Mouse (Mus musculus) kidney, postnatal 10 days (tissue): ENCODE measurements around the gene Rpl10a.
"Not testable (repeated sequence)": the region's sequence is repeated elsewhere in the genome, so short reads cannot be mapped to it uniquely, and the experiment has no call there.

Source experiments
- DNase-seq: peaks from one replicate; pipeline ENCODE4 v3.0.0; 2021; ENCODE audit warnings: mixed read lengths

Rpl10a gene

DNA sequence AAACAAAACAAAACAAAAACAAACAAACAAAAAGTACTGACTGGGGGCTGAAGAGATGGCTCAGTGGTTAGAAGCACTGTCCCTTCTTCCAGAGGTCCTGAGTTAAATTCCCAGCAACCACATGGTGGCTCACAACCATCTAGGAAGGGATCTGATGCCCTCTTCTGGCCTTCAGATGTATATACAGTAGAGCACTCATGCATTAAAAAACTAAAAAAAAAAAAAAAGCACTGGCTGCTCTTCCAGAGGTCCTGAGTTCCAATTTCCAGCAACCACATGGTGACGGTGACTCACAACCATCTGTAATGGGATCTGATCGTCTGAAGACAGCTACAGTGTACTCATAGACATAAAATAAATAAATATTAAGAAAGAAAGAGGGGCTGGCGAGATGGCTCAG is 17.4 kb upstream of the Rpl10a start:
- no peak for DNase-seq

DNA sequence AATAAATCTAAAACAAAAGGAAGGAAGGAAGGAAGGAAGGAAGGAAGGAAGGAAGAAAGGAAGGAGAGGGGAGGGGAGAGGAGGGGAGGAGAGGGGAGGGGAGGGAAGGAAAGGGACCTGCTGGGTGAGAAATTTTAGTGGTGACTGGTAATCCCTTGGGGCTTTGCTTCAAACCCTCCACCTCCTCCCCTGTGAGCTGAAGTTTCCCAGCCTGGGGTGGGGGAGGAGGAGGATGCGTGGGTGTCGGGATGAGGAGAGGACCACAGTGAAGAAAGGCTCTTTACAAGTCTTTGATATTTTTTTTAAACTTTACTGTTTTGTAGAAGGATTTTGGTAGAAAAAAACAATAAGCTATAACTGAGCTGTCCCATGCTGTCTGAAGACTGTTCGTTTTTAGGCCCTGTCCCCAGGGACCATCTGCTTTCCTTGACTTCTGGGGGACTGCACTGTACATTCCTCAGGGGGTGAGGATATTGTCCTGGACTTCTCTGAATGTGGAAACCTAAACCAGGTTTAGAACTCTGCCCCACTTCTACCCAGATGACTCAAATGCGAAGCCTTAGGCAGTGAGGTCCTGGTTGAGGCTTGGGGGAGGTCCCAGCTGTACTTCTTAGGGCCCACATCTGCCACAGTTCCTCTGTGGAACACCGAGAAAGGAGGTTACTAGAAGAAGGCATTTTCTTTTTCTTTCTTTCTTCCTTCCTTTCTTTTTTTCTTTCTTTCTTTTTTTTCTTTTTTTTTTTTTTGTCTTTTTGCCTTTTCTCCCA is 16.7 kb upstream of the Rpl10a start:
- no peak for DNase-seq

DNA sequence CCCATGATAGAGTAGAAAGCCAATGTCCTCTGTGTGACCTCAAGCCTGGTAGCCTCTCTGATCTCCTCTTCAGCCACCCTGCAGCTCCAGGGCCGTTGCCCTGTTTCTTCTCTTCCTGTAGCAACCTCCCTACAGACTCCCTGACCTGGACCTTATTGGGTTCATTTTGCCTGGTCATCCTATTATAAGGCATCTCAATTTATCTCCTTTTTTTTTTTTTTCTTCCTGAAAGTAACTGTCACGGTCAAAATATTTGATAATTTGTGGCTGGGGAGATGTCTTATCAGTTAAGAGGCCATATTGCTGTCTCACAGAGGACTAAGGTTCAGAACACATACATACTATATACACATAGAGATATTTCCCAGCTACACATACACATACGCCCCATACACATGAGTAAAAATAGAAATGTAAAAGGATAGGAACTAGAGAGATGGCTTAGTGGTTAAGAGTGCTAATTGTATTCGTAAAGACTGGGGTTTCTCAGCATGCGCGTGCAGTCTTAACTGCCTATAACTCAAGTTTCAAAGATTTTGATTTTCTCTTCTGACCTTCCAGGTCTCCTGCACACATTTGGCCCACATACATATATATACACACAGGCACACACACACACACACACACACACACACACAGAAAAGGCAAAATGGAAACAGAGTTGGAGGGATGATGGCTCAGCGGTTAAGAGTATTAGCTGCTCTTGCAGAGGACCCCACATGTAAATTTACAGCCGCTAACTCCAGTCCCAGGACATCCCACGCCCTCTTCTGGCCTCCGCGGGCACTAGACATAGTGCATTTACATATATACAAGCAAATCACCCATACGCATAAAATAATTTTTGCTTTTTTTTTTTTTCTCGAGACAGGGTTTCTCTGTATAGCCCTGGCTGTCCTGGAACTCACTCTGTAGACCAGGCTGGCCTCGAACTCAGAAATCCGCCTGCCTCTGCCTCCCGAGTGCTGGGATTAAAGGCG is 15.7 kb upstream of the Rpl10a start:
- peak; percentile 66 for DNase-seq

DNA sequence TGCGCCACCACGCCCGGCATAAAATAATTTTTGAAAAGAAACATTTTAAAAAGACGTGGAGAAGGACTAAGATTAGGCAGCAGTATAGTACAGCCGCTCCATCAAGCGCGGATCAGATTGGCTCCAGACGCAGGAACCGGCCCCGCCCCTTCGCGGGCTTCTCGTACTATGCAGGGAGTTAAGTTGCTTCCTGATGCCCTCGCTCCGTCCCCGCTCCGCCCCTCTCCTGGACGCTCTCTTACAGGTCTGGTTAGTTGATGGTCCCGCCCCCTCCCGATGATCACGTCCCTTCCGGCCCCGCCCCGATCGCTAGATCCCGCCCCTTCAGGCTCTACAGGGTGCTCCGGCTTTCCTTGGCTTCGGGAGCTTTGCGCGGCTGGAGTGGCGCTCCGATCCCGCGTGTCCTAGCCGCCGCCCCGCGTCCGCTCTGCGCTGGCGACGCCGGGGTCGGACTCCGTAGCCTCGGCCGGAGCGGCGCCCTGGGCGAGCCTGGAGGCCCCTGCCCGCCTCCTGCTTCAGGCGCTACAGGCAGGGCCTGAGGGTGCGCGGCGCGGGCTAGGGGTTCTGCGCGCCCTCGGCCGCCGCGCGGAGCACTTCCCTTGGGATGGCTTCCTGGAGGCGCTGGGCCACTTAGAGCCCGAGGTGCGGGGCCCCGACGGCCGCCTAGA is 14.9 kb upstream of the Rpl10a start, which contains the start of gene Fance:
Fance (plus strand) TSS at position 308 of the 668 bp plus-strand sequence.
- peak; percentile 99 for DNase-seq

DNA sequence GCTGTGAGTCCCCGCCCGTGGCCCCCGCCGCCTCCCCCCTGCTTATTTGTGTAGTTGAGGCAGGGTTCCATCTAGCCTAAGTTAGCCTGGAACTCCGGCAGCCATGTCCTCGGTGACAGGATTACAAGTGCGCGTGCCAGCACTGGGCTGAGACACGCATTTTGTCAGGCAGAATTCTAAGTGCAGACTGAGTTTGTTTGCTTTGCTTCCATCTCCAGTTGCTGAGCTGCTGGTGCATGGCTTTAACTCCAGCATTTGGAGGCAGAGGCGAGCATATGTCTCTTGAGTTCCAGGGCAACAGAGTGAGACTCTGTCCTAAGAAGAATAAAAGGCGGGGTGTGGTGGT is 14.4 kb upstream of the Rpl10a start:
- no peak for DNase-seq

DNA sequence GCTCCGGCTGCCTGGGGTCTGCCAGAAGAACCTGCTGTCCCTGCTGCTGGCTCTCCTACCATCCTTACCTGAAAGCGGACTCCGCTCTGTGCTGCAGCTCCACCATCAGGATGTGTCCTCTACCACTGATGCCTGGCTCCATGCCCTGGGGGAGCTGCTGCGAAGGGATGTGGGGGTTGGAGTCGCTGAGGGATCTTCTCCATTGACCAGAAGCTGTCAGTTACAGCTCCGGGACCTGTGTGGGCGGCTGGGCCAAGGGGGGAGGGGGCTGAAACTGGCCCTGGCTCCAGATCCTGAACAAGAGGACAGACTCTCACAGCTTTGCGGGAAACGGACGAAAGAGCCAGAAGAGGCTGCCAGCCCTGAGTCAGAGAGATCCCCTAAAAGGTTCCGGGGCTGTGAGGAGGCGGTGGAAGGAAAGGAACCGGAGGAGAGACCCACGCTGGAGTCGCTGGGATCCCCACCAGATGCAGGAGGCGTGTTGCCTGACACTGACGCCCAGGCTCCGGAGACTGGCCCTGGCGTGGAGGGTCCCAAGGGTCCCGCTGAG is 12.6 kb upstream of the Rpl10a start:
- no peak for DNase-seq

DNA sequence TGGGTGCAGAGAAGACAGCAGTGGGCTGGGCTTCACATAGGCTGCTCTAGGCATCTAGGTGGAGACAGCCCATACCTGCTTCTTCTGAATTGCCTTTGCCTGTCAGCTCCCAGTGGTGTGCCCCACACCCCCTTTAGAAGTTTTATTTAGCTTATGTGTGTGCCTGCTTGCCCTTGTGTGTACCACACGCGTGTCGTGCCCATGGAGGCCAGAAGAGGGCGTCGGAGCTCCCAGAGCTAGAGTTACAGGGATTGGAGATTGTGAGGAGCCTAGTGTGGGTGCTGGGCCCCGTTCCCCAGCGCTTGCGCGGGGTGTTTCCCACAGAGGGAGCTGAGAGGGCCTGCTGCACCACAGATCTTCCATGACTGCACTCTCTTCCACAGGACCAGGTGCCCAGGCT is 11.8 kb upstream of the Rpl10a start:
- DNase-seq, result no peak

DNA sequence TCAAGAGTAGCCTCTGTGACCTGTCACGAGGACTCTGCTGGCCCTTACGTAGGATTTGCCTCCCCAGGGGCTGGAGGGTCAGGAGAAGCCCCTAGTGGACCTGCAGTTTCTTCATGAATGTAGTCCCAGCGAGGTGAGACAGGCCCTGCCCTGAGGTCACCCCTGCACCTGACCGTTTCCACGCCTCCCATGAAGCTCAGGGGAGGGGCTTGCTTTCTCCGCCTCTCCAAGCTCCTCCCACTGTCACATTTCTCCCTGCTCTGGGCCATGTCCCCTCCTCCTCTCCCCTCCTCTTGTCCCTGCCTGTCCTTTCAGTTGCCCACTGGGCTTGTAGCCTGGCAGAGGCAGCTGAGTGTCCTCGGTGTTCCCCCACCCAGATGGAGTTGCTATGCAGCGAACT is 11.2 kb upstream of the Rpl10a start:
- no peak for DNase-seq

DNA sequence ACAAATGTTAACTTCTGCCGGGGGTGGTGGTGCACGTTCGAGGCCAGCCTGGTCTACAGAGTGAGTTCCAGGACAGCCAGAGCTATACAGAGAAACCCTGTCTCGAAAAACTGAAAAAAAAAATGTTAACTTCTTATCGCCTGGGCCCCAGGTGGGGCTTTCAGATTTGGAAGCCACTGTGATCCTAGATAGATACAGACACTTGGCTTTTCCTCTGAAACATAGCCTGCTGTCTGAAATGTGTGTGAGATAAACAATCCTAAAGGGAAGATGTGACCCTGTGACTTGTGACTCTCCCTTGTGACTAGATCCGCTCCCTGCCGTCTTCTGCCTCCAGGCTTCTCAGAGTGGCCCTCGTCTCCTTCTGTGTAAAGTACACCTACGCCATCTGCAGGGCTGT is 10.5 kb upstream of the Rpl10a start:
- DNase-seq, result no peak

DNA sequence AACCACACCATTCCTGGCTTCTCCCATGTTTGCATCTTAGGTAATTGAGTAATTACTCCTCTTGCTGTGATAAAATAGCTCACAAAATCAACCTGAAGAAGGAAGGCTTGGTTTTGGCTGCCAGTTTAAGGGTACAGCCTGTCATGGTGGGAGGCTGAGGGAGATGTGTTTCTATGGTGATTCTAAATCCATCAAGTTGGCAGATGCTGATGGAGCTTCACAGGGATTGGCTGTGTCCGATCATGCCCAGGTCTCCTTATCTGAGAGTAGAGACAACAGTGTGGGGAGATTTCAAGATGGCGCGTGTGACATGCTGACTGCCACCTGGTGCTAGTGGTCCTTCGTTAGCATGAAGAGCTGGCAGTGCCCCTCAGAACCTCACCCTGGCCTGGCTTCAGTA is 6.6 kb upstream of the Rpl10a start:
- DNase-seq, result no peak

DNA sequence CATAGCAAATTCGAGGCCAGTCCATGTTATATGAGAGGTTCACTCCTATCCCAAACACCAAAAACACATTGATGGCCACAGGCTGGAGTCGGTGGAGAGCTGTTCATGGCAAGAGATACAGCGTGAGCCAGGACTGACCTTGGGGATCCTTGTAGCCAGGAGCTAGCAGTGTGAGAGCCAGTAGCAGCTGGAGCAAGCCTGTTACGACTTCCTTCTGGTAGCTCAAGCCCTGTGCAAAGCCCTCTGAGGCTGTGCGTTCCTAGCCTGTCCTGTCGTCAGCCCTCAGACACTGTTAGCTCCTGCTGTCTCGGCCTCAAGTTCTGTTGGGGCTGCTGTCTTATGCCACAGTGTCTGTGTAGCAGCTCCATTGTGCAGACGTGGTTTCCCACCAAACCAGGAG is 4.5 kb upstream of the Rpl10a start:
- no peak for DNase-seq

DNA sequence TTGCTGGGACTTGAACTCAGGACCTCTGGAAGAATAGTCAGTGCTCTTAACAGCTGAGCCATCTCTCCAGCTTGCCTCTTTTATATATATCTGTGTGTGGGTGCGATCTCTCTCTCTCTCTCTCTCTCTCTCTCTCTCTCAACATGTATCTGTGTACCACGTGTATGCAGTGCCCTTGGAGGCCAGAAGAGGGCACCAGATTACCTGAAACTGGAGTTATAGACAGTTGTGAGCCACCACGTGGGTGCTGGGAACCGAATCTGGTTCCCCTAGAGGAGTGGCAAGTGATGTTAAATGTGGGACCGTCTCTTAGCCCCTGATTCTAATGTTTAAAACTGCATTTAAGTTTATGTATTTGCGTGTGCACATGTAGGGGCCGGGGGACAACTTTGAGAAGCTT is 3.9 kb upstream of the Rpl10a start:
- DNase-seq, result not testable (repeated sequence)

DNA sequence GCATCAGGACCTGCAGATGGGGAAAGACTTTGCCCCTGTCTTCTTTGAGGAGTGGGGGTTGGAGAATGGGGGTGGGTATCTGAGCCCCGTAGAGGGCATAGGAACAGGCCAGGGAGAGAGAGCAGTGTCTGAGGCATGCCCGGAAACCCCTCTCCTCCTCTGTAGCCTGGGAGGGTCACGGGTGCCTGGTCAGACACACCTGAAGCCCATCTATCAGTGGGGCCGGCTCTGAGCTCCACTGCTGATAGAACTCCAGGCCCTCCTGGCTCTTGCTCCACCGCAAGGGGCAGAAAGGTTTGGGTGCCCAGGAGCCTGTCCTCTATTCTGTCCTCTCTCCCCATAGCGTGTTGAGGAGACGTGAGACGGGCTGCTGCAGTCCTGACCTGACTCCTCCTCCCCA is 2.5 kb upstream of the Rpl10a start:
- peak; percentile 17 for DNase-seq

DNA sequence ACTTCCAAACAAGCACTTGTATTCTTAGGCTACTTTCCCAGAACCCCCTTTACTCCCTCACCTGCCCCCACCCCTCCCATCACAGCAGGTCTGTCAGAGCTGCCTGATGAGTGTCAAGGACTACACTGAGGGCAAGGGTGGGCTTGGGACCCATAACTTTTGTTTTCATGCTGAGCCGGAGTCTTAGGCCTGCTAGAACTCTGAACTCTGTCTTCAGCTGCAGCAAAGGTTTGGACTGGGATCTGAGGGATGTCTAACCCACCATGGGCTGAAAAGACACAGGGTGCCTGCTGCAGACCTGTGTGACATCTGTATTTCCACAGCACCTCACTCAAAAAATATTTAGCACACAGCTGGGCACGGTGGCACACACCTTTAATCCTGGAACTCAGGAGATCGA is 1.3 kb upstream of the Rpl10a start:
- no peak for DNase-seq

DNA sequence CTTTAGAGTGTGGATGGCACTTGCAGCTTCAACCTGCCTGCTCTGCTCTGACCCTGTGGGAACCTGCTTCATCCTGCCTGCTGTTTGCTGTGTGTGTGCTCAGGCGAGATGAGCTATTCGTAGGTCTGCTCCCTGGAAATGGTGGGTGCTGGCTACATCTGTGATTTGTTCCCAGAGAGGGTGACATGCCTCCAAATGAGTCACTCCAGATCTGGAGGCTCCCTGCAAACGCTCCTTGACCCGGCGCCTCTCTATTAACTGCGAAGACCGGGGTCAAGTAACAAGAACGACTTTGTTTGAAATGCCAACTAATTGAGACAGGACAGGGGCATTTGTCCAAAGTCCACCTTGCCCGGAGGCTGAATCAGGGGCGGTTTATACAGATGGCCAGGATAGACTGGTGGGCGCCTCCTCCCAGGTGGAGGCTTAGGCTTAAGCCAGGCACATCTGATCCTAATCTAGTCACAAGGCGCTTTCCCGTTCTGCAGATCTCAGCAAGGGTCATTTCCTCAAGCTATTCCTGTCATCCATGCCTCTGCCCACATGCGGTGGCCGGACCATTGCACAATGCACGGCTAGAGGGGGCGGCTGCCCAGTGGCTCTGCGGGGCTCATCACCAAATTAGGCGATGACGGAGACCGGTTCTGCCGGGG is 472 bp upstream of the Rpl10a start:
- peak; percentile 70 for DNase-seq

DNA sequence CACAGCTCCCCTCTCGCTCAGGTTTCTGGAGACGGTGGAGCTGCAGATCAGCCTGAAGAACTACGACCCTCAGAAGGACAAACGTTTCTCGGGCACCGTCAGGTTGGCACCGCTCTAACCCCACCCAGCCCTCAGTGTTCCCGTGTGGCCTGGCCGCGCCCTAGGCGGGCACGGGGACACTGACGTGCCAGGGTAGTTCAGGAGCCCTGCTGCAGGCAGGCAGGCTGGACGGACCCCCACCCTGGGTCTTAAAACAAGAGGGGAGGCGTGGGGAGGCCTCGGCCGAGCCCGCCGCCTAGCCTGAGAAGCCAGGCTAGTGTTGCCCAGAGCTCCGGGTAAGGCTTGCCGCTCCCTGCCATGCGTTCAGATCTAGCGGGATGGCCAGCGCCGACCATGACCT is 675 bp downstream of the Rpl10a start:
- DNase-seq, result peak; percentile 57

DNA sequence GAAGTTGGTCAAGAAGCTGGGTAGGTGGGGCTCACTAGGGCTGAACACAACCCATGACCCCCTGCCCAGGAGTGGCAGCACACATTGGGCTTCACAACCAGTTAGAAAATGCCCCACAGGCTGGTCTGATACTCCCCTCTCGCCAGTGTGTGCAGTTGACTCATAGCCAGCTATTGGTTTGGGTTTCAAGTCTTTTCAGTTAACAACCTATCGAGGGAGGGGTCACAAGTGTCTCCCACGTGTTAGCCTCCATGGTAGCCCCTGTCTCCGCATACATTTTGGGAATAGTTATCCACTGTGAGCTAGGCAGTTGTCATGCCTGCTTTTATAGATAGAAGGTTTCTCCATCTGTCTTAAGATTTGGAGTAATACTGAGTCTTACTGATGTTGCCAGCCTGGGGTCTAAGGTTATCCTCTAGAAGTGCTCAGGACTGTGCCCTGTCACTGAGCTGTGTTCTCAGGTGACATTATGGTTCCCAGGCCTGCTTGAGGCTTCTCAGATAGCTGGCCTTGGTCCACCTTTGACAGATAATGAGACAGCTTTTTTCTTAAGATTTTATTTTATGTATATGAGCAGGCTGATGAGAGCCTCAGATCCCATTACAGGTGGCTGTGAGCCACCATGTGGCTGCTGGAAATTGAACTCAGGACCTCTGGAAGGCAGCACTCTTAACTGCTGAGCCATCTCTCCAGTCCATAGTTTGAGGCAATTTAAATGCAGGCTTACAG is 1.4 kb downstream of the Rpl10a start:
- peak; percentile 21 for DNase-seq

DNA sequence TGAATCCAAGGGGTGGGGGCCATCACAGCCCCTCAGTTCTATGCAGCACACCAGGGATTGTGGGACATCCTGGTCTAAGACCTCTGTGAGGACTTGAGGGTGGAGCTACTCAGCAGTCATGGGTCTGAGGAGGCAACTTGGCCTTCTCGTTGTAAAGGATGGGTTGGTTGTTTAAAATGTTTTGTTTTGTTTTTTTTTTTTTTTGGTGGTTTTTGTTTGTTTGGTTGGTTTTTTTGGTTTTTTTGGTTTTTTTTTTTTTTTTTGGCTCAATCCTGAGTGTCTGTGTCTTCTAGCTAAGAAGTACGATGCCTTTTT is 1.9 kb downstream of the Rpl10a start:
- DNase-seq, result no peak

DNA sequence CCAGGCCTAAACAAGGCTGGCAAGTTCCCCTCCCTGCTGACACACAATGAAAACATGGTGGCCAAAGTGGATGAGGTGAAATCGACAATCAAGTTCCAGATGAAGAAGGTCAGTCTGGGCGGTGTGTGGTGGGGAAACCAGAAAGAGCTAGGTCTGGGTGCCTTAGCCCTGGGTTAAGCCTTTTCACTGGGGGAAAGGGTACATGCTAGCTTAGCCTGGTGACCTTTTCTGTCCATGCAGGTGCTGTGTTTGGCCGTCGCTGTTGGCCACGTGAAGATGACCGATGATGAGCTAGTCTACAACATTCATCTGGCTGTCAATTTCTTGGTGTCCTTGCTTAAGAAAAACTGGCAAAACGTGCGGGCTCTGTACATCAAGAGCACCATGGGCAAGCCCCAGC is 2.3 kb downstream of the Rpl10a start:
- DNase-seq, result not testable (repeated sequence)

DNA sequence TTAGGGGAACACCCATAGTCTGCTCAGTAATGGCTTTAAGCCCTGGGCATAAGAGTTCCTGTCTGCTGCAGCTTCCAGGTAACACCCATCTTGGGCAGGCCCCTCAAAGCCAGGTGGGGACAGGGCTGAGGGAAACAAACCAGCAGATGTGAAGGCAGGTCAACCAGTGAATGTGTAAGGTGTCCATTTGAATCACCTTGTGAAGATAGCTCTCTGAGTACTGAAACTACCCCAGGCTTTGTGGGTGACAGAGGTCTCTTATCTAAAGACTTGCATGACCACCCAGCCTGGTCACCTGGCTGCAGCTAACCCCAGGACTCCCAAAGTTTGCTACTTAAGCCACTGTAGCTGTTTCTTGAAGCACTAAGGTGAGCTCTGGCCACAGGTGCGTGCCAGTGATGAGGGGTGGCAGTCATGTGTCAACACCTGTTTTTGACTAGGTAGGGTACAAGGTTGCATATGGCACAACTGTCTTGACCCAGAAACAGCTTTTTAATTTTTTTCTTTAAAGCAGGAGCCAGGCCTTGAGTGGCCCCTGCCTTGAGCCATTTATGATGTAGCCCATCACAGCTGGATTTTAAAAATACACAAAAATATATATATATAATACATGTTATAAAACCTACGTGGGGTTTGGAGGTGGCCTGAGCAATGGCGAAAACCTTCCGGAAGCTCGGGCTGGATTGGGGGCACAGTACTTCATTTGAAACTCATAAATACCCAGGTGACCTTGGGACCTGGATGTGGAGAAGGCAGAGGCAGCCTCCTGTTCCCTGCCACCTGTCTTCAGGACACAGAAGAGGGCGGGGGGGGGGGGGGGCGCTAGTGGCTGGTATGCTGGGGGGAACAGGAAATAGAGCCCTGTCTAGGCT is 3.2 kb downstream of the Rpl10a start:
- DNase-seq, result no peak
